Mouse (Mus musculus): Measurements from ENCODE around the gene Zbtb1.
"Not testable (repeated sequence)": the region's sequence is repeated elsewhere in the genome, so short reads cannot be mapped to it uniquely, and the experiment has no call there.

Zbtb1 gene

GRCm38 (mm10) chr12:76404836-76405182 lies 34.7 kb downstream of the Zbtb1 start:
- no peak for DNase-seq (ENCODE audit: low spot score)

GRCm38 (mm10) chr12:76405183-76405970 lies 35.3 kb downstream of the Zbtb1 start:
- DNase-seq (ENCODE audit: low spot score), result peak; percentile 13

GRCm38 (mm10) chr12:76405971-76406370 lies 35.9 kb downstream of the Zbtb1 start:
- DNase-seq (ENCODE audit: low spot score), result peak; percentile 36

- DNase-seq (ENCODE audit: low spot score), result no peak
These were observed 37.1 kb downstream of the Zbtb1 start for GRCm38 (mm10) chr12:76407184-76407583.

- DNase-seq (ENCODE audit: low spot score), result no peak
These were observed 39.1 kb downstream of the Zbtb1 start for GRCm38 (mm10) chr12:76409166-76409565.

GRCm38 (mm10) chr12:76415383-76416010 lies 45.4 kb downstream of the Zbtb1 start:
- no peak for DNase-seq (ENCODE audit: low spot score)

- DNase-seq (ENCODE audit: low spot score), result no peak
These were observed 47.4 kb downstream of the Zbtb1 start, which contains the start of gene Ppp1r36 for GRCm38 (mm10) chr12:76417433-76417854. Gene Ppp1r36, plus strand, starts transcription at chr12:76417538.

- DNase-seq (ENCODE audit: low spot score), result no peak
These were observed 48.3 kb downstream of the Zbtb1 start for GRCm38 (mm10) chr12:76418346-76418745.

GRCm38 (mm10) chr12:76425256-76425655 lies 55.2 kb downstream of the Zbtb1 start:
- no peak for DNase-seq (ENCODE audit: low spot score)

- no peak for DNase-seq (ENCODE audit: low spot score)
These were observed 57.5 kb downstream of the Zbtb1 start for GRCm38 (mm10) chr12:76427546-76427945.

- no peak for DNase-seq (ENCODE audit: low spot score)
These were observed 60.9 kb downstream of the Zbtb1 start for GRCm38 (mm10) chr12:76430879-76431406.

GRCm38 (mm10) chr12:76431431-76431830 lies 61.4 kb downstream of the Zbtb1 start:
- no peak for DNase-seq (ENCODE audit: low spot score)

- no peak for DNase-seq (ENCODE audit: low spot score)
These were observed 64.0 kb downstream of the Zbtb1 start for GRCm38 (mm10) chr12:76434111-76434510.

- no peak for DNase-seq (ENCODE audit: low spot score)
These were observed 65.0 kb downstream of the Zbtb1 start for GRCm38 (mm10) chr12:76435084-76435483.

GRCm38 (mm10) chr12:76435549-76435948 lies 65.5 kb downstream of the Zbtb1 start:
- no peak for DNase-seq (ENCODE audit: low spot score)

GRCm38 (mm10) chr12:76443488-76443887 lies 73.4 kb downstream of the Zbtb1 start:
- DNase-seq (ENCODE audit: low spot score), result not testable (repeated sequence)

- DNase-seq (ENCODE audit: low spot score), result peak; percentile 2
These were observed 74.3 kb downstream of the Zbtb1 start for GRCm38 (mm10) chr12:76444359-76444772.

GRCm38 (mm10) chr12:76444862-76445261 lies 74.8 kb downstream of the Zbtb1 start:
- DNase-seq (ENCODE audit: low spot score), result no peak

GRCm38 (mm10) chr12:76446201-76446600 lies 76.1 kb downstream of the Zbtb1 start:
- no peak for DNase-seq (ENCODE audit: low spot score)
